Mouse (Mus musculus): Measurements from ENCODE around the gene Zfp385b. TPM values are rescaled to one million over a fixed set of nuclear protein-coding genes. Genes with fewer than 3 reads are reported as not detected.

The Zfp385b gene
- total RNA-seq, 2 experiments from 2014 or later: 10.0 to 11.5 TPM

DNA sequence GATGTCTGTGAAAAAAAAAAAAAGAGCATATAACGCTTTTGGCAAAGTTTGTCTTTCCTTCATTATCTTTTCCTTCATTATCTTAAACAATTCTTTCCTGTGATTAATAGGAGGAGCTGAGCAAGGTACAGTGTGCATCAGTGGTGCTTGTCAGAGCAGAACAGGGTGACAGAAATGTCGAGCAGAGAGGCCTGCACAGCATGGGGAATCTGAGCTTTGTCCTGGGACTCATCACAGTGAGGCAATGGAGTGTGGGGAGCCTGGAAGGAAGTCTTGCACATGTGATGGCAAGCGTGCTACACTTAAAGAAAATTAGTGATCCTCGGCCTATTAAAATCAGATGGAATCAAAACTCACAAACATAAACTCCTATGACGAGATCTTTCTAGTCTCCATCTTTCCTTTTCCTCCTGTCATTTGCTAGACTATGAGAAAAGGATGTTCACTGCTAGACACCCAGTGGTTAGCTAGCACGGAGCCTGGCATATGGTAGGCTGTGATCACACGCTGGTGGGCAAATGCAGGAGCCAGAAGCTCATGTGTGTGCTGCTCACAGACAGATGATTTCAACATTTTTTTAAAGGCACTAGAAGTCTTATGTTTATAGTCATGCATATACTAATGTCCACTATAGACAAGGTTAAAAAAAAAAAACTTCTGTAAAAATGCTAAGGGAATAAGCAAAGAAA is 209.0 kb downstream of the Zfp385b start:
- intact Hi-C loops (cut with DNase I): no loop called here
- DNase-seq (ENCODE audit: low spot score): no peak

DNA sequence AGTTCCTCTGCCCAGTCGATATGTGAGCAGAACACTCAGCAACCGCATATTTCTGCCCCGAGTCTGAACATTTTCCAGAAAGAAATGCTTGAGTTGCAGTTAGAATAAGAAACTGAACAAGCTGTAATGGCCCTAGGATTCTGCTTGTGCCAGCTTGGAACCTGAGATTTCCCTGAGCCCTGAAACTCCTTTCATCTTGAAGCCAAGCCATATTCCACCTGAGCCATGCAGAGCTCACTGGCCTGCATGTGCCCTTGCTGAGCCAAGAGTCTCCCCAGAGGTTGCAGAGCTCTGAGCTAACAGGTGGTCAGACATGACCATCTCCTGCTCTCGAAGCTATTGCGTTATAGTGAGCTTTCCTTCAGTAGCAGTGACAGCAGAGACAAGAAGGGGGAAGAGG is 210.0 kb downstream of the Zfp385b start:
- no peak for DNase-seq (ENCODE audit: low spot score)
- intact Hi-C loops (cut with DNase I): no loop called here

DNA sequence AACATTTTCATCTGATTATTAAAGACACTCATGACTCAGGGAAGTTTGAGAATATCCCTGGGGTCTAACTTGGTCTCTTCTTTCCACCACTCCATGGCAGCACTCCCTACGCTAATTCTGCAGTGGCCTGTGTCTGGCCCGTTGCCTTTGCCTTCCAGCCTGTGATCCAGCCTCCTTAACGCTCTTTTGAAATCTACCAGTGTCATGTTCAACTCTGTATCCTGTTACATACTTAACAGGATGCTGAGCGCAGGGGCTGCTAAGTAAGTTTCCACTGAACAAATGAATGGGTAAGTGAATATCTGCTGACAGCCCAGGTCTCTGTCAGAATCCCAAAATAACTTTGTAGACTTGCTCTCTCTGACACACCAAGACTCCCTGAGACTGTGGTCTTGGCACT is 210.8 kb downstream of the Zfp385b start:
- no peak for DNase-seq (ENCODE audit: low spot score)
- intact Hi-C loops (cut with DNase I): no loop called here

DNA sequence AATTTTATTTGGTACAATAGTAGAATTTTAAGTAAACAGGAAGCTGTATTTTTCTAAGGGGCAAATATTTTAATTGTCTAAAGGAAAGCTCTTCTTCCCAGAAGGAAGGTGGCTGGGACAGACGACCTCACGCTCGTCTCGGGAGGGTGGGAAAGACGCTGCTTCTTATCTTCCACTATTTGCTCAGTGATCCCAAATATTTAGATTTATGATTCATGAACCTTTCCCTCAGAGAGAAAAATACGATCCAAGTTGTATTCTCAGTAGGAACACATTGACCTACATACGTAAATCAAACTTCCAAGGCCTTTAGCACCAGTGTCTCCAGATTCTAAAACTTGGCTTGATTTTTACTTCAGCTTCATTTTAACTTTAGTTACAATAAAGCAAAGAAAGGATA is 226.0 kb downstream of the Zfp385b start:
- intact Hi-C loops (cut with DNase I): no loop called here
- DNase-seq (ENCODE audit: low spot score): no peak

DNA sequence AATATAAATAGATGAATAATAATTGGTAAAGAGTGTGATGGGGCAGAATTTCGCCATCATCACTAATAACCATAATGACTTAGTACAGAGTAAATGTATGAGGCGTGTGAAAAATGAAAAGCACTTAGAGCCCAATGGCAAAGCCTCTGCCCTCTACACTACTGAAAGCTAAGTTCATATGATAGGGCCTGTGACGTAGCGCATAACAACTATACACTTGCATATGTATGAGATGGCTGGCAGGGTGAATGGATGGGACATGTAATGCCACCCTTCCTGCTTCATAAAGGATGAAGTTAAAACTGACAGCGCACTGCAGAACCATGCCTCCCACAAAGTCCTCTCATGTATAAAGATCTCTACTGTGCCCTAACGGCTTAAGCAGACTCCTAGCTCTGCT is 226.9 kb downstream of the Zfp385b start:
- intact Hi-C loops (cut with DNase I): no loop called here
- no peak for DNase-seq (ENCODE audit: low spot score)

DNA sequence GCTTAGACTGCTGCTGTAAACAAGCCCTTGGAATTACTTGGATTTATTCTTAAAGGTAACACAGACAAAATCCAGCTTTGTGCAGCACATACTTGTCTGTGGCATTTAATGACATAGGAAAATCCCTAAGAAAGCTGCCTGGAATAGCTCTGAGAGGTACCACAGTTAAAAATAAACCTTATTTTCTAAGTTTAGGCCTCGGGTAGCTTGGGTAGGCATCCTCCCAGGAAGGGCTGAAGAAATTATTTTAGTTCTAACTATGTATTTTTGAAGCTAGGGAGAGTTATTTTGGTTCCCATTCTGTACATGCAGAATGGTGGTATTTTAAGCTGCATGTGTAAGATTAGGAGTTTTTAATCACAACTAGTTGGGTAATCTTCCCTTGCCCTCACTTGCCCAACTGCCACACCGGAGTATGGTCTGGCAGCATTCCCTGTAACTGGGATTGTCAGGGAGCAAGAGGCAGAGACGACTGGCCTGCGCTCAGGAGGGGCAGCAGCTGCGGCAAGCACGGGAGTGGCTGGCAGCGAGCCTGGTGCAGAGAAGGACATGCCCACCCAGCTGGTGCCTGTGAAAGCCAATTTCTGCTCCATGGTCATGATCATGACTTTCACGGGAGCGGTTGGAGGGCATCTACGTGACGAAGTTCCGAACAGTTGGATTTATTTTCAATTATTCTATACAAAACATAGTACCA is 230.1 kb downstream of the Zfp385b start:
- intact Hi-C loops (cut with DNase I): no loop called here
- peak; percentile 2 for DNase-seq (ENCODE audit: low spot score)

DNA sequence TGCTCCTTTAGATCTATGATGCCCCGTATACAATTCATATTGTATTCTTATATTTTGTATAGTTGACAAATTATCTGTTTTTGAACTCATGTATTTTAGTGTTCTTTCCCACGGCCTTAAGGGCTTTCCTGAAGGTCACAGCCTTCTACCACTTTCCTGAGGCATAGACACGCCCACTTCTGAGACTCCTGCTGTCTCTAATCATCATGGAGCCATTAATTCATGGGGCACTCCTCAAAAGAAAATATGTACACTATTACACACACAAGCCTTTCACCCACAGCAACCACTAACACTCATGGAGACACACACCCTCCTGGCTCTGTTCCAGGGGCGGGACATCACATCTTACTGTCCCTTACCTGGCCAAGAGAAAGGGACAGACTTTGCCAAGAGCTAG is 232.1 kb downstream of the Zfp385b start:
- intact Hi-C loops (cut with DNase I): no loop called here
- no peak for DNase-seq (ENCODE audit: low spot score)

DNA sequence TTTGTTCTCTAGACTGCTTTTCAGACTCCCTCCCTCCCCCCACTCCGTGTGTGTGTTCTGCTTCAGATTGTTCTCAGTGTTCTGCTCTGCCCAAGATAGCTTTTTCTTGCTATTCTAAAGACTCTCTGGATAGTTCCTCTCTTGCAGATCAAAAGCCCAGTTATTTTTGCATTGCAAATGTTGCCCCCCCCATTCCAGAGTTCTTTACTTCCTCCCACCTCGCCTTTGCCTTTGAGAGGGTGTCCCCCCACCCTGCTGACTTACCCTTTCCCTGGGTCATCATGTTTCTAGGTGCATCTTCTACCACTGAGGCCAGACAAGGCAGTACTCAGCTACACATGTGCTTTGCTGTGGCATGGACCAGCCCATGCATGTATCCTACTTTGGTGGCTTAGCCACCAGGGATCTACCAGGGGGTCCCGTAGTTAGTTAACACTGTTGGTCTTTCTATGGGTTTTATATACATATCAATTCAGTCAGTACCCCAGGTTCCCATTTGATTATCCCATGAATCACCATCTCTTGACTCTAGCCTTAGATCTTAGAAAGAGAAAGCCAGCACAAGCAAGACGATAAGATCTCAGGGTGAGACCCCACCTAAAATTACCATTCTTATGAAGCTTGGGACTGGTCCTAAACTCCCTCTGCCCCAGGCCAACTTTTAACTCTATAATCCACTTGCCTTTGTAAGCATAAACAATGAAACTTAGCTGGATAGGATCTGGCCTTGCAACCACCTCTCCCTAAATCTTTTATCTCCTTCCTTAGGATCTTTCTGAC is 232.7 kb downstream of the Zfp385b start:
- DNase-seq (ENCODE audit: low spot score): no peak
- intact Hi-C loops (cut with DNase I): no loop called here

DNA sequence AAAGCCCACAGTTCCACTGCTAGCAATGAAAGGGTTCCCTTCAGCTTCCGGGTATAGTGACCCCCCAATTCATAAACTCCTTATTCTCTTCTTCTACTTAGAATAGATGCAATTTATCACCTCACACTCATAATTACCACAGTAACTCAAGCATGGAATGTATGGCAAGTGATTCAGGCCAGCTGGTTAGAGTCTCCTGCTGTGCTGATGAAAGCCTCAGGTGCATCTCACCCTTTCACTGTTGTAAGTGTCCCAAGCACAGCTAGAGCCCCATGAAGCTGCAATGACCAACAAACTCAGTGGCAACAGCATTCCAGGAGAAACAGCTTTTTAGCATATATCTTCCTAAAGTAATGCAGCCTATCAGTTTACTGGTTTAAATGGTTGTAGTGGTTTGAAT is 235.9 kb downstream of the Zfp385b start:
- DNase-seq (ENCODE audit: low spot score): no peak
- intact Hi-C loops (cut with DNase I): no loop called here

DNA sequence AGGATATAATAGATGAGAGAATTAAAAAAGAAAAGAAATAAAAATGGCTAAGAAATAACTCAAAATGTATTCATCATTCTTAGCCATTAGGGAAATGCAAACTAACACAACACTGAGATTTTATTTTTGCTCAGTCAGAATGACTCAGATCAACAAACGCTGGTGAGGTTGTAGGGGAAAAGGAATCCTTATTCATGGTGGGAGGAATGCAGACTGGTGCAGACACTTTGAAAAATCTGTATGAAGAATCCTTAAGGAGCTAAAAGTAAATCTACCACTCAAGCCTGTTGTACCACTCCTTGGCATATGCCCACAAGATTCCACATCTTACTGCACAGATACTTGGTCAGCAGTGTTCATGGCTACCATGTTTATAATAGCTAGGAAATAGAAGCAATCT is 242.9 kb downstream of the Zfp385b start:
- DNase-seq (ENCODE audit: low spot score): no peak
- intact Hi-C loops (cut with DNase I): no loop called here

DNA sequence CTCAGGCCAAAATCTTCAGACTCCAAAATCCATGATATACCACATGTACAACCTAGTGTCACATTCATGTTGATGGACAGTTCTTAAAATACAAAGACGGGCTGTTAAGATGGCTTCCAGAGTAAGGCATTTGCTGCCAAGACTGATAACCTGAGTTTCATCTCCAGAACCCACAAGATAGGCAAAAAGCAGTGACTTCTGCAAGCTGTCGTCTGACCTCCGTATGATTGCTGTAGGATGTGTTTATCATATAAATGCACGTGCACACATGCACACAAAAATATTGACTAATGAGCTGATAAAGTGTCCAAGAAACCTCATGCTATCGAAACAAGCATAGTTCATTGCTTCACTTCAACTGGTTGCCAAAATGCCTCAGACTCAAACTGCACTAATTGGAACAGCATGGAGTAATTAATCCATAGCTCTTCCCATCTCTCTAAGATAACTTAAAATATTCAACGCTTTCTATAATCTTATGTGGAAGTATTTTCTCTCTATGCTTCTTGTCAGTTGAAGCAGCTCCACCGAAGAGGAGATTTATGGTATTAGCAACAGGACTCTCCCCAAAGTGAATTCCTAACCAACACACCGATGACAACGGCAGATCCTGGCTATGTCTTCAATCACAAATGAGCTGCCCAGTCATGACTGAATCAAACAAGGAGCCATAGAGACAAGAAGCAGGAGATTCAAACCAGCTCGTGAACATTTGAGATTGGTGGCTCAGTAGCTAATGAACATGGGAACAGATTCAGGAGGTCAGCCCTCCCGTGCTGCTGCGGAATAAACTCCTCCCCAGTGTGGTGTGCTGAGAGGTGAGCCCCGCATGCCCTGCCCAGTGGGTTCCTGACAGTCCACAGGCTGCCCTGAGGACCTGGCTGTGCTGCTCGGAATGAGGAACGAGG is 251.7 kb downstream of the Zfp385b start:
- no peak for DNase-seq (ENCODE audit: low spot score)
- intact Hi-C loops (cut with DNase I): no loop called here

DNA sequence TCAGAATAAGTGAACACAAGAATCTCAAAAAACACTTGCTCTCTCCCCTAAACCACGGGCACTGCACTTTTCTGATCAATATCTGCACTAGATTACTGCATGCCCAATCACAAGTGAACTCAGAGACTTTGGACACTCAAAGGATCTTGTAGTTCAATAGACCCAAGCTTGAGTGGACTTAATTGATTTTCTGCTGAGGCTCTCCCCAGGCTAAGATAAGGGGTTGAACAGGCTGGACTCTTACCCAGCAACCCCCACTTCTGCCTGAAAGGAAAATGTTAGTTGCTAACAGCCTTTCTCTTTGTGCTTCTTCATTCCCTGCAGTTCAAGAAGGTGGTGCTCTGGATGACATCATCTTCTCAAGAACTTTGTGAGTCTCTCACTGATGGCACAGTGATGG is 255.7 kb downstream of the Zfp385b start:
- intact Hi-C loops (cut with DNase I): no loop called here
- DNase-seq (ENCODE audit: low spot score): no peak

DNA sequence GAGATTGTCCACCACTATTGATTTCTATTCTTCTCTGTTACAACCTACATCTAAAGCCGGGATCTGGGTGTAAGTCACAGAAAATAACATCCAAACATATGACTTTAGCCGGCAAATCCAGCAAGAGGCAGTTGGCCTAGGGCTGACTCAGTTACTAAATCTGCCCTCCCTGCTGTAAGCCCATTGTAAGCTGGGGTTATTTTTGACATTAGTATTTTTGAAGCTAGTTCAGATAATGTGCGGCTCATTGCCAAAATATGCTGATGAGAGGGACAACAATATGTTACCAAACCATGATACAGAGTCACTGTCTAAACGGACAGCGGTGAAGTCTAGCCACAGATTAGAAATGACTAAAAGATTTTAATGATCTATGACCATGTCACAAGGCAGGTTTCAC is 257.5 kb downstream of the Zfp385b start:
- intact Hi-C loops (cut with DNase I): no loop called here
- DNase-seq (ENCODE audit: low spot score): no peak

DNA sequence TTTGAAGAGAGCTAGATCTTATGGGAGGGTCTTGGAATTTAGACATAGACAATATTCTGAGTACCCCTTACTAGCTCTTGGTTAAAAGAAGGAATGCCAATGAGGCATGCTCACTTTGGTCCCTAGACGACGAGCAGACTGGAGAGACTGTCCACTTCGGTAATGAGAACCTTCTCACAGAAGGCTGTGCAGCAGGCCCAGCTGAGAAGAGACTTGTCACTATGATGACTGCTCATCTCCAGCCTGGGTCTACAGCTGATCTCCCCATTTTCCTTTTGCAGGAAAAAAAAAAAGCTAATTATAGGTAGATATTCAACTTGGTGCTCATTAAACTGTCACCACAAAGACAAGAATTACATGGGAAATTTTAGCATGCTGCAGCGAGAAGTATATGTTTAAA is 262.5 kb downstream of the Zfp385b start:
- intact Hi-C loops (cut with DNase I): no loop called here

DNA sequence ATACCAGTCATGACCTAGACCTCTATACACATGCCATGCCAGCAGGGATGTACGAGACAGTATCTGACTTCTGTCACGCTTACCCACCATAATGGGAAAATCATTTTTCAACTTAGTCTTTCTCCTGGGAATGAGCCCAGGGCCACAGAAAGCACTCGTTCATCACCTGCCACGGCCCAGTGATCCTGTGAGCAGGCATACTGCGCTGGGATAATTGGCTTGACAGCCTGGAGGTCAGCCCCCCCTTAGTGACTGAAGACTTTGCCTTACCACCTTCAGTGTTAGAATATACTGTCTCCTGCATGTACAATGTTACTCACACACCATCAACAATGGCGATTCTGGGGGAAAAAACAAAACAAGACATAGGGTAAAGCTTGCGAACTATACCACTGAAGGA is 263.5 kb downstream of the Zfp385b start:
- DNase-seq (ENCODE audit: low spot score): no peak
- intact Hi-C loops (cut with DNase I): no loop called here

More for the DNA sequence above, 262.5 kb downstream of the Zfp385b start:
- DNase-seq (ENCODE audit: low spot score): no peak

DNA sequence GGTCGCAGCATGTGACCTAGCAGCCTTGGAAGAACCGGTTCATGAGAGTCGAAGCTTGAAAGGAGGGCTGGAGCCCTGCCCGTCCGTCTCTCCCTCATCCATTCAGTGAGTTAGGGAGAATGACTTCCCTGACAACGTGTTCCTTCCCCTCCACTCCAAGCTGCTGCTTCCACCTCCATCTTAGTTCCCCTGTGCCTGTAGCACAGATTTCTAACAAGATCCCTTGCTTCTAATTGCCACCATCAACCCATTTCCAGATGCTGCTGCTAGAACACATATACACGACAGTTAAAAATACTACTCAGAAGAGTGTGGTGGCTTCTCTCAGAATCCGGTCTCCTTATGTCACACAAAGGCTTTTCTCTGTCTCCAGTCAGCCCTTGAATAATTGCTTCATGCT is 266.8 kb downstream of the Zfp385b start:
- intact Hi-C loops (cut with DNase I): no loop called here
- DNase-seq (ENCODE audit: low spot score): no peak

DNA sequence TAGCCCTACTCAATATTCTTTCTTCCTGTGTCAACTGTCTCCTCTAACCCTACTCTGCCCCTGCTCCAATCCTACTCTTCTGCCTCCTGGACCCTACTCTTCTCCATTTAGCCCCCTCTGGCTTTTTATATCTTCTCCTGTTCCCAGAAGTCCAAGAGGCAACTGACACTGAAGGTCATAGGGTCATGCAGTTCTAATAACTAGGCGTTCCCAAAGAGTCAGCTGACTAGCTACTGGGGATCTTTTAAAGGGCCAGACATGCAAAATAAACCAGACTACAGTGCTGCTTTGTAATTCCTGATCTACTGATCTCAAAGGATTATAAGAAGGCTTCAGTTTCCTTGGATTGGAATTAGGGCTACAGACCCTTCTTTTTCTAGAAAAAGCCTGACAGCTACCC is 276.1 kb downstream of the Zfp385b start:
- DNase-seq (ENCODE audit: low spot score): no peak
- intact Hi-C loops (cut with DNase I): no loop called here

DNA sequence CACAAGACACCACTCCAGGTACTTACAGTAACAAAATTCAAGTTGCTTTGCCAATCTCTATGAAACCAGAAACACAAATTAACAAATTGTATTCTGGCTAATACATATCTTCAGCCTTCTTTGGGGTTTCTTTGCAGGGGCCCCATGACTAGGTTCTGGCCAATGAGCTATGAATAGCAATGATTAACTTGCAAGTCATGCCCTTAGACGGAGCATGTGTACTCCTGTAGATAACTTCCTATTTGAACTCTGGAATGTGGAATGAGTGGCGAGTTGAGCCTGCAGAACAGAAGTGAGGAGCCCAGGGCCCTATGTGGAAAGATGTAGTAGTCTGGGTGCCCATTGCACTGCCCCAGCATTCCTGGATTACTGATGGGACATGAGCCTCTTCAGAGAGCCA is 276.8 kb downstream of the Zfp385b start:
- intact Hi-C loops (cut with DNase I): no loop called here
- no peak for DNase-seq (ENCODE audit: low spot score)

DNA sequence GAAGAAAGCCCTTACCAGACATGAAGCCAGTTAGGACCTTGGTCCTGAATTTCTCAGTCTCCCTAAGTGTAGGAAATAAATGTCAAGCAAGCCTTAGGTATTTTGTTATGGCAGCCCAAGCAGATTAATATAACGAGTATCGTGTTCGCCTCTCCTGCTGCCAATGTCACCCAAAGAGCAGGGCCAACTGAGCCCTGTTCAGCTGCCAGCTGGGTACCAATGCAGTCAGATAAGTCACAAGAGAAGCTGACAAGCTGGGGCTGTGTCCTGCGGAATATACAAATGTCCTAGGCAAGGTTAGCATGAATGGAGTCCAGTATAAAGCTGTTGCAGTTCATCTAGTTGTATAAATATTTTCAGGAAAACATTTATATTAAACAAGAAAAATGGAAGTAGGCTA is 277.8 kb downstream of the Zfp385b start:
- intact Hi-C loops (cut with DNase I): no loop called here
- DNase-seq (ENCODE audit: low spot score): no peak

DNA sequence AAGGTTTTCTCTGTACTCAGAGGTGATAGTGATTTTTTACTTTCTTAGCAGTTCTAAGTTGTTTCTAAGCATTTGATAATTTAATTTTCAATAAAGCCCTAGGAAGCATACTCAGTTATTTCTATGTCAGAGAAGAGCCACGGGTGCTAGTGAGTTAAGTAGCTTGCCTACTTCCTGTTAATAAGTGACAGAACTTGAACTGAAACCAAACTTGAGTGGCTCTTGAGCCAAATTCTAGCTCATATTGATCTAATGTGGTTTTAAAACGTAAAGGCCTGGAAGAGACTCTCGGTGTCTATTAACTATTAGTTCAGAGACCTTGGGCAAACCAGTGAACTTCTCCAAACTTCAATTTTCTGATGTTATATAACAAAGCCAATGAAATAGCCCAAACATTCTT is 278.6 kb downstream of the Zfp385b start:
- intact Hi-C loops (cut with DNase I): no loop called here
- DNase-seq (ENCODE audit: low spot score): no peak

All from heart, postnatal 25 days (tissue).